Mouse (Mus musculus) cerebellum, adult 2 months (tissue): ENCODE data around the gene Ube2n.

Experiments
- CTCF ChIP-seq: fragments of 200-500 bp; IDR thresholded peaks from 2 replicates; pipeline ENCODE4 v1.5.1; 2011; ENCODE audit warnings: low read depth, mild to moderate bottlenecking, control low read depth, low read length, moderate library complexity, borderline replicate concordance; ENCODE audit not compliant: insufficient read depth
- POLR2A ChIP-seq: fragments of 200-500 bp; IDR thresholded peaks from 2 replicates; pipeline ENCODE4 v1.6.1; 2011; ENCODE audit warnings: low read length, control low read depth, borderline replicate concordance; ENCODE audit not compliant: insufficient read depth

DNA sequence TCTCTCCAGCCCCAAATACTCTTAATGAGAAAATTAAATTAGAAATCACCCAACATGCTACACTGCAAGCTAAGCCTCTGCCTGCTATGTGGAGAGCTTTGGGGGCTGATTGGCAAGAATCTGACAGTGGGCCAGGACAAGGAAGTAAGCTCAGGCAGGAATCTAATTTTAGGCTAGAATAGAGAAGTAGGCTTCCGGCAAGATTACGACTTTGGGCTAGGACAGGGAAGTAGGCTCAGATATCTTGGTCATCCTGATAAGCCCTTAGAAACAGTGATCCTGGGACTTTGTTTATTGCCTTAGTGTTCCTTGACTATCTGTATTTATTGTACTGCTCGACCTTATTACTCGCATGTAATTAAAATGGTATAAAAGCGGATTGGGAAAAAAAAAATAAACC lies 20.7 kb upstream of the Ube2n start:
- TF ChIP-seq POLR2A (no peak), CTCF (no peak)
